Mouse (Mus musculus) heart, embryonic 14.5 days (tissue): ENCODE results near the gene Rad51ap1. TPM values are rescaled to one million over a fixed set of nuclear protein-coding genes. Genes with fewer than 3 reads are reported as not detected.
A peak's percentile ranks its signal among the peaks of the same experiment; 100 is the strongest.

Source experiments
- ATAC-seq: fragments of 200-750 bp; cut with Nextera tagmentation; 2 replicates; pipeline ENCODE4 v1.8.0; 2017; ENCODE audit warnings: low read depth, moderate TSS enrichment; ENCODE audit not compliant: insufficient number of reproducible peaks, insufficient read depth, low FRiP score
- H3K27ac ChIP-seq, 2 experiments: fragments of 200-500 bp in 1 of 2; fragments of 300-500 bp in 1 of 2; sonication (generic) in 1 of 2; replicated peaks in 1 of 2; 2 replicates each; pipeline ENCODE4 v1.5.1; 2012 to 2014; ENCODE audit warnings: low read depth in 2 of 2, low read length in 2 of 2, control low read depth in 1 of 2, mild to moderate bottlenecking in 1 of 2, mixed read lengths in 1 of 2; ENCODE audit not compliant: control insufficient read depth in 1 of 2, insufficient read depth in 1 of 2
- H3K27me3 ChIP-seq: fragments of 300-500 bp; sonication (generic); 2 replicates; pipeline ENCODE4 v1.6.1; 2014; ENCODE audit warnings: mild to moderate bottlenecking, low read length, control low read depth; ENCODE audit not compliant: control insufficient read depth, insufficient read depth
- H3K36me3 ChIP-seq: fragments of 300-500 bp; sonication (generic); 2 replicates; pipeline ENCODE4 v1.6.1; 2014; ENCODE audit warnings: mild to moderate bottlenecking, control low read depth, low read length, mixed read lengths; ENCODE audit not compliant: control insufficient read depth, insufficient read depth
- H3K4me1 ChIP-seq, 2 experiments: fragments of 200-500 bp in 1 of 2; fragments of 300-500 bp in 1 of 2; sonication (generic) in 1 of 2; 2 replicates each; pipeline ENCODE4 v1.6.1; 2012 to 2014; ENCODE audit warnings: low read length in 2 of 2, control low read depth in 1 of 2, mixed read lengths in 1 of 2; ENCODE audit not compliant: control insufficient read depth in 2 of 2, insufficient read depth in 2 of 2
- H3K4me2 ChIP-seq: fragments of 300-500 bp; sonication (generic); 2 replicates; pipeline ENCODE4 v1.6.1; 2014; ENCODE audit warnings: mild to moderate bottlenecking, low read length
- H3K4me3 ChIP-seq, 2 experiments: fragments of 200-500 bp in 1 of 2; fragments of 300-500 bp in 1 of 2; sonication (generic) in 1 of 2; 2 replicates each; pipeline ENCODE4 v1.5.1; 2012 to 2014; ENCODE audit warnings: low read length in 2 of 2, mild to moderate bottlenecking in 2 of 2, control low read depth in 1 of 2, low read depth in 1 of 2, moderate library complexity in 1 of 2; ENCODE audit not compliant: control insufficient read depth in 1 of 2, insufficient read depth in 1 of 2
- H3K9ac ChIP-seq: fragments of 300-500 bp; sonication (generic); 2 replicates; pipeline ENCODE4 v1.6.1; 2014; ENCODE audit warnings: mild to moderate bottlenecking, low read length
- H3K9me3 ChIP-seq: fragments of 300-500 bp; sonication (generic); 2 replicates; pipeline ENCODE4 v1.6.1; 2016; ENCODE audit warnings: low read length, control low read depth; ENCODE audit not compliant: control insufficient read depth
- WGBS: fragments of 180-500 bp; shearing (Covaris S2); extraction: QIAGEN DNeasy Blood & Tissue Kit; methylation state at CpG from one replicate; pipeline ENCODE4 v1.1.7; 2014; 5-methylcytosine and 5-hydroxymethylcytosine counted together
- polyA plus RNA-seq: library from polyadenylated mRNA; unstranded; fragments of >200 nt; fragmentation: Nextera tagmentation; extraction: Ambion mirVana; gene quantifications from 2 replicates; pipeline ENCODE4 v1.2.1, GENCODE M21; 2014

The Rad51ap1 gene
- polyA plus RNA-seq, result 28.7 and 32.6 TPM in 2 replicates

GRCm38 (mm10) chr6:126939487-126940171 lies at the start of gene Rad51ap1, which contains the start of gene D6Wsu163e:
TSS of gene Rad51ap1 (minus strand) at chr6:126939587.
TSS of gene D6Wsu163e (plus strand) at chr6:126939962.
- Histone ChIP-seq H3K36me3 (peaks cover 32% of the 10 kb centered on the region), H3K27ac (peak within 1 kb of the TSS; percentile 50), H3K9me3 (no peaks in the 10 kb centered on the region), H3K27me3 (no peaks in the 10 kb centered on the region), H3K4me3 (peak within 1 kb of the TSS; percentile 65 to 92), H3K9ac (peak within 1 kb of the TSS; percentile 80), H3K4me1 (peaks cover 0 to 19% of the 10 kb centered on the region in 2 experiments; a peak in 3 of 4 replicates), H3K4me2 (peak within 1 kb of the TSS; percentile 88)
- ATAC-seq, result peak; percentile 97
- under 1% methylated on average over 33 of the region's 33 CpGs for WGBS

DNA sequence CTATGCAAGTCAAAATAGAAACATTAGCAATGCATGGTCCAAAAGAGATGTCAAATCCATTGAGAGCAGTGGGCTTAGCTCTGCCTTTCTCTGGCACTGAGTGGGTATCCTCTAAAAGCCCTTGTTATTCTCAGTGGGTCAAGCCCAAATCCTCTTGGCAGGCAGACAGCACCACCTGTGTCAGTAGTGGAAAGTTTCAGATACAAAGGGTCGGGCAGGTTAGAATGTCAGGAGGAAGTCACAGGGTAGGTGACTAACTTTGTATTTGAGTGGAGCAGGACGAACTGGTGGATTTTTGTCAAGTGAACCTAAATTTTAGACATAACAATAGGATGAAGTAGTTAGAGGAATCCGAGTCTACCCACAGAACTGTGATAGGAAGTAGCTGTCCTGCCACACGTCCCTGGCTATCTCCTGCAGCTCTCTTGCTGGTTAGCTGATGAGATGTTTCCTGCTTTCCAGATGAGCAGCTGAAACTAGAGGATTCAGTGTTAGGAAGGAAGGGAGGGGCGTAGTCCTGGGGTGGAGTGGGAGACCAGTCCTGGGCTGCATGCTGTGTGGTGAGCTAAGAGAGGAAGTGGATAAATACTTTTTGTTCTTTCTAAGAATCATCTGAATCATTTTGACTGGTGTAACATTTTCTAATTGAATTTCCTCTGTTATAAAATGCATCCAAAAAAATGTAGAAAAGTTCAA lies 42.3 kb upstream of the Rad51ap1 start:
- Histone ChIP-seq H3K4me1 (peaks cover 0 to 11% of the 10 kb centered on the region in 2 experiments; a peak in 1 of 4 replicates), H3K4me3 (no peak overlapping the region), H3K27me3 (no peaks in the 10 kb centered on the region), H3K36me3 (no peaks in the 10 kb centered on the region), H3K4me2 (no peak overlapping the region), H3K9ac (no peak overlapping the region), H3K27ac (peak overlapping the region; percentile 42 to 50; a peak in 3 of 4 replicates), H3K9me3 (no peaks in the 10 kb centered on the region)
- no peak for ATAC-seq
- WGBS, result 26% methylated on average over 5 of the region's 5 CpGs

GRCm38 (mm10) chr6:126966241-126967026 lies 27.0 kb upstream of the Rad51ap1 start:
- 22% methylated on average over 14 of the region's 14 CpGs for WGBS
- Histone ChIP-seq H3K4me3 (no peak overlapping the region), H3K36me3 (peaks cover 27% of the 10 kb centered on the region), H3K9ac (no peak overlapping the region), H3K27me3 (no peaks in the 10 kb centered on the region), H3K9me3 (no peaks in the 10 kb centered on the region), H3K4me2 (peak overlapping the region; percentile 40), H3K27ac (peak overlapping the region; percentile 70 to 73), H3K4me1 (peaks cover 12 to 27% of the 10 kb centered on the region in 2 experiments)
- no peak for ATAC-seq

DNA sequence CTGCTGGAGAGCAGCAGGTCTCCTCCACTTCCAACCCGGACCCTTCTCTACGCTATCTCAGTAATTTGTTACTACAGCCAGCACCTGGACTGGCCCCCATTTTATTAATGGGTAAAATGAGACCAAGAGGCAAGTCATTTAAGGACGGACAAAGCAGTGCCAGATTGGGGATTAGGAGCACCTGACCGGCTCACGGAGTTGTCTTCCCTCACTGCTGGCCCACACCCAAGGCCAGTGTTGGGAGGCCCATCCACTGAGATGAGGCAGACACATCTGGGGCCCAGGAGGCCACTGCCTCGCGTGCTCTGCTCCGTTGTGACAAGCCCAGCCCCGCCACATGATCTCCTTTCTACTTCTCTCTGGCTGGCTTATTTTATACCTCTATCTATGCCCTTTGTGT lies 24.0 kb upstream of the Rad51ap1 start:
- no peaks in the 10 kb centered on the region for H3K27me3 ChIP-seq
- peaks cover 10 to 27% of the 10 kb centered on the region in 2 experiments for H3K4me1 ChIP-seq
- H3K36me3 ChIP-seq, result peaks cover 27% of the 10 kb centered on the region
- no peak overlapping the region for H3K9ac ChIP-seq
- 67% methylated on average over 9 of the region's 9 CpGs for WGBS
- H3K4me3 ChIP-seq, result no peak overlapping the region
- H3K9me3 ChIP-seq, result no peaks in the 10 kb centered on the region
- no peak for ATAC-seq
- H3K4me2 ChIP-seq, result no peak overlapping the region
- H3K27ac ChIP-seq, result no peak overlapping the region

DNA sequence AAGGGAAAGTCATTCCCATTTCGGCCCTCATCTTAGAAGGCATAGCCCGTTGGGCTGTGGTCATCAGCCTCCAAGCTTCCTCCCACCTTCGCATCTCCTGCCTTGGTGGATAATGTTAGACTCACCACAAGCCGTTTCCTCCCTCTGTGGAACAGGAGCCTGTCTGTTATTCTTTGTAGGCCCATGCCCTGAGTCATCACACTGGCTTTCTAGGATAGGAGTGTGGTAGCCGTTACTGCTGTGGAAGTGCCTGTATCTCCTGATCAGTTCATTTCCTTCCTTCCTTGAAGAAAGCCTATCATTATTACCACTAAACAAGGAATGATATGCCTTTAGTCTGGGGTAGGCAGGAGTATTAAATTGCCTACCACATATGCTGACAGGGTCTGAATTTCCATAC lies 23.3 kb upstream of the Rad51ap1 start:
- no peak overlapping the region for H3K9ac ChIP-seq
- H3K4me3 ChIP-seq, result no peak overlapping the region
- H3K4me1 ChIP-seq, result peaks cover 8 to 27% of the 10 kb centered on the region in 2 experiments
- H3K36me3 ChIP-seq, result peaks cover 25% of the 10 kb centered on the region
- WGBS, result 58% methylated on average over 5 of the region's 5 CpGs
- no peak overlapping the region for H3K4me2 ChIP-seq
- ATAC-seq, result no peak
- H3K9me3 ChIP-seq, result no peaks in the 10 kb centered on the region
- no peaks in the 10 kb centered on the region for H3K27me3 ChIP-seq
- no peak overlapping the region for H3K27ac ChIP-seq

GRCm38 (mm10) chr6:126961371-126962018 lies 22.1 kb upstream of the Rad51ap1 start:
- H3K27ac ChIP-seq, result peak overlapping the region; percentile 88 to 95
- H3K27me3 ChIP-seq, result no peaks in the 10 kb centered on the region
- H3K36me3 ChIP-seq, result peaks cover 33% of the 10 kb centered on the region
- no peaks in the 10 kb centered on the region for H3K9me3 ChIP-seq
- H3K4me3 ChIP-seq, result no peak overlapping the region
- H3K4me1 ChIP-seq, result peaks cover 8 to 21% of the 10 kb centered on the region in 2 experiments
- H3K9ac ChIP-seq, result no peak overlapping the region
- ATAC-seq, result peak; percentile 56; the same call in 1 of the 2 replicates
- H3K4me2 ChIP-seq, result 0 out of 2 replicates have a peak overlapping the region, but pooled peaks have one; percentile 11
- 44% methylated on average over 8 of the region's 8 CpGs for WGBS

DNA sequence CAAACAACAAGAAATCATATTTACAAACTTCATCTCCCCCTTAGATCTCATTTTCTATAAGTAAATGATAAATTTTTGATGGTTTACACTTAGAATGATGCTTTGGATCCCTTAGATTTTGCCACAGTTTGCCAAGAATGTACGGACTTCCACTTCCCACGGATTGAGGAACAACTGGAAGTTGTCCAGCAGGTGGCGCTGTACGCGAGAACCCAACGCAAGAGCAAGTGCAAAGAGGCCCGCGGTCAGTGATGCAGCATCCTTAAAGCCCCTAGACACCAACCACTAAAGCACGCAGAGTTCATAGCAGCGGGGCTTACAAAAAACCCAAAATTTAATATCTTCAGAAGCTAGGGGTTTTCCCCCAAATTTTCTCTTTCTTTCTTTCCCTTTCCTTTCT lies 16.3 kb upstream of the Rad51ap1 start:
- ATAC-seq, result no peak
- Histone ChIP-seq H3K9ac (no peak overlapping the region), H3K4me3 (no peak overlapping the region), H3K27ac (no peak overlapping the region), H3K4me1 (no peaks in the 10 kb centered on the region), H3K4me2 (no peak overlapping the region), H3K36me3 (peaks cover 38% of the 10 kb centered on the region), H3K27me3 (no peaks in the 10 kb centered on the region), H3K9me3 (no peaks in the 10 kb centered on the region)
- 7% methylated on average over 10 of the region's 10 CpGs for WGBS
